Mouse (Mus musculus) cerebellum, adult 9-10 months (tissue): ENCODE measurements around the gene Guk1.

ENCODE experiments used
- DNase-seq: peaks from one replicate; pipeline ENCODE4 v3.0.0; 2022

Gene Guk1

GRCm38 (mm10) chr11:59209580-59209979 lies 17.6 kb upstream of the Guk1 start:
- DNase-seq, result no peak

GRCm38 (mm10) chr11:59209003-59209441 lies 17.0 kb upstream of the Guk1 start:
- peak; percentile 74 for DNase-seq

GRCm38 (mm10) chr11:59208153-59208831 lies 16.3 kb upstream of the Guk1 start, which contains the start of gene 2310033P09Rik:
2310033P09Rik (plus strand) TSS chr11:59208321.
- peak; percentile 94 for DNase-seq

DNA sequence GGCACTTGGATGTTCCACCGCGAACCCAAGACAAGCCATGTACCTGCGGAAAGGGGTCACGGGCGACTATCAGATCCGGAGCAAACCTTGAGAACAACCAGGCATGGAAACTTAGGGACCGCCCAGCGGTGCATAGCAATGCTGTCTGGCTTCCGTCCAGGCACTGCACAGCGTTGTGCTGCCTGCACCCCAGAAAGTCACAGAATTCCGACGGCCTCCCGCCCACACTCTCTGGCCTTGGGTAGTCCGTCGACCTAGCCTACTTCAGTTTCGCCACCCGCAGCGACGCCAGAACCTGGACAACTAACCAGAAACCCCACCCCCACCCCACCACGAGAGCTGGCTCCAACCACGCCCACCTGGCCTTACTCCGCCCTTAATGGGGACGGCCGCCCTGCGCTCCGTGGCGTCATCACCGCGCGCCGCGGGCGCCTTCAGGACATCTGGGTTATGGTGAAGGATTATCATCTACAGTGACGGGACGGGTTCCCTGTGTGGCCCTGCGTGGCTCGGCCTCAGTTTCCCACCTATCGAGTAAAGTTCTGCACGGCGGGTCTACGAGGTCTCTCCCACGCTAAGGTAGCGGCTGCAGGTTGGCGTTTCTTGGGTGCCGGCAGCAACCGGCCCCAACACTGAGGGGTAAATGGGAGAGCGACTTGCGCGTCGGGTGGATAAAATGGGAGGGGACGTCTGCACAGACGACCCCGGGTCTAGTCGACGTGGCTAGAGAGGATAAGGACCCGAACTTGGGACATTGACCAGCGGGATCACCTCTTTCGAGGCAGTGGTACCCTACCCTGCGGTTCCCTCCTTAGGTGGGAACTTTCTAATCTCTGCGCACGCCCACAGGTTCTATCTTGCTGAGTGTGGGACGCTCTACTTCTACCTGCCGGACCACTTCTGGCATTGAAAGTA lies 10.3 kb upstream of the Guk1 start, which contains the start of gene Mrpl55:
TSS of gene Mrpl55 (plus strand) at position 406 of the 915 bp plus-strand sequence.
- DNase-seq, result peak; percentile 89

- no peak for DNase-seq
Measured at GRCm38 (mm10) chr11:59201216-59202002, 9.4 kb upstream of the Guk1 start.

DNA sequence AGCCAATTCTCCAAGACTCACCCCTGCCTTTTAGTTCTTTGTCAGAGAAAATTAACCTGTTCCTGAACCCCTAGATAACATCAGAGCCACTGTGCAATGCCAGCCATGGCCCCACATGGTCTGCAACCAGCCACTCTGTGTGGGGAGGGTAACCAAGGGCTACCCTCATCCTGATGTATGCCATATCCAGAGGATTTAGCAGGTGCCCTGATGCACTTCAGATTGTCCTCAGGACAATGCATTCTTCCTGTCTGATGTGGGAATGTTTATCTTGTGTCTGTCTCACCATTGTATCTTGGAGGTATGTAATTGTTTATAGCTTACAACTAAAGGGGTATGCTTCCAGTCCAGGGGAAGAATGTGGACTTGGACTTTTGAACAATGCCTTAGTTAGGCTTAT lies 4.2 kb upstream of the Guk1 start:
- DNase-seq, result peak; percentile 3

GRCm38 (mm10) chr11:59191231-59192058 lies 567 bp downstream of the Guk1 start:
- DNase-seq, result peak; percentile 89

DNA sequence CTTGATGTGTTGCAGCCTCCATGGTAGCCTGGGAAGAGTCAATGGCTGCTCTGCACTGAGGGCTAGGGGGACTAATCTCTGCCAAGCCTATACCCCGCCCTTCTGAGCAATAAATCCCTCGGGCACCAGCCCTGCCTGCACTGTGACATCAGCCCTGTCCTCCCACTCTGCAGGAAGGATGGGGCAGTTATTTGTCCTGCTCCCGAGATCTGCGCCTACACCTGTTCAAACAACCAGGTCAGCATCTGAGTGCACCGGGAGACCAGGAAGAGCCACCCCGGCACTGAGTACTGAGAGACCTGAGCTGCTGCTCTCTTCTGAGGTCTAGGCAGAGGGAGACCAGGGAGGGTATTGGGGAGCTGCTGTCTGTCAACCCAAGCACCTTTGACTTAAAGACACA lies 4.3 kb downstream of the Guk1 start:
- DNase-seq, result no peak

DNA sequence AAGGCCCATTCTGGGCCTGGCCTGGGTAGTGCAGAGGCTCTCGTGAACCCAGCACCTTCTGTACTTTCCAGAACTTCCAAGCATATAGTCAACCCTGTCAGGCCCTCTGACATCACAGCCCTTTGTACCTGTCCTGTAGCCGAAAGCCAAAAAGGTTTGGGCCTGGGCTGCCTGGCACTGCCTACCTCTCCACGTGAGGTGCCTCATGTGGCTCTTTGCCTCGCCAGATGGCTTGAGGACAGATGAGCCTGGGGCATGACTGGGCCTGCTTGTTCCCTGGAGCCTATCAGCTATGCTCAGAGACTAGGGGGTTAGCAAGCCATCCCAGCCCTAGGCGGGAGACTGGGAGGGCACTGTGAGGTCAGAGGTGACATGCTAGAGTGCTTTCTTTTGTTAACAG lies 6.5 kb downstream of the Guk1 start:
- DNase-seq, result no peak

- DNase-seq, result peak; percentile 57
Measured at GRCm38 (mm10) chr11:59183821-59184220, 8.2 kb downstream of the Guk1 start.

- DNase-seq, result no peak
Measured at GRCm38 (mm10) chr11:59182864-59183331, 9.1 kb downstream of the Guk1 start, which contains the start of gene Gjc2. Gjc2 (minus strand) TSS chr11:59183213.

GRCm38 (mm10) chr11:59176921-59177320 lies 15.1 kb downstream of the Guk1 start:
- DNase-seq, result no peak

DNA sequence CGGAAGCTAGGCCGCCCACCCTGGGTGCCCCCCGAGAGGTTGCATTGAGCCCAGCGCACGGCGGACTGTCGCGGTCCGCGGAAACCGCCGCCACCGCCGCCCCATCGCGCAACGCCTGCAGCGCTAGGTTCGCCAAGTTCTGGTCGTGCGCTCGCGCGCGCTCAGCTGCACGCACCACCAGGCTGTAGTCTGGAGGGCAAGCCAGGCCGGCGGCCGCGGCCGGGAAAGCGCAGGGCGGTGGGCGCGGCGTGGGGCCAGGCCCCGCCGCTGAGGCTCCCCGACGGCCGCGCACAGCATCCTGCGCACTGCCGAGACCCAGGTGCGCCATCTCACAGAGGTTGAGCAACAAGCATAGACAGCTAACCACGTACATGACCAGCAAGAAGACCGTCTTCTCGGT lies 15.5 kb downstream of the Guk1 start:
- DNase-seq, result no peak

- no peak for DNase-seq
Measured at GRCm38 (mm10) chr11:59174189-59174838, 17.7 kb downstream of the Guk1 start.

DNA sequence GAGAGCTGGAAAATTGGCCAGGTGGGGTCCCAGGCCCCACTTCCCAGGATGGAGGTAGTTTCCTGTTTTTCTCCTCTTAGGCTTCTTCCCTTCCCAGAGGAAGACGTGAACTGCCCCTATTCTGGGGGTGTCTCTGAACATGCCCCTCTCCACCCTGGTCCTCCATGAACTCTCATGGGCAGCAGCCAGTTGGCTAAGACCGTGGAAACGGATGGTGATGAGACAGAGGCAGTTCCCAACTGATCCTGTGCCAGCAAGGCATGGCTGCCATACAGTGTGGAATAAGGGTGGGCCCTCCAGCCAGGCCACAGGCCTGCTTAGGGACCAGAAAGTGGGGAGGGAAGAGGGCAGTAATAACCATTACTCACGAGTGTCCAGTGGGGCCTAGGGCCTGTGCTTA lies 21.5 kb downstream of the Guk1 start:
- no peak for DNase-seq

- no peak for DNase-seq
Measured at GRCm38 (mm10) chr11:59169807-59170206, 22.2 kb downstream of the Guk1 start.

- no peak for DNase-seq
Measured at GRCm38 (mm10) chr11:59165616-59166241, 26.3 kb downstream of the Guk1 start.

GRCm38 (mm10) chr11:59164384-59164783 lies 27.6 kb downstream of the Guk1 start:
- DNase-seq, result no peak

GRCm38 (mm10) chr11:59163255-59164236 lies 28.5 kb downstream of the Guk1 start, which contains the start of gene Iba57:
Iba57 (minus strand) TSS chr11:59163739.
- peak; percentile 99 for DNase-seq
